Mouse (Mus musculus) heart, postnatal 0 days (tissue): ENCODE data around the gene Fcer1a.
"Not testable (repeated sequence)": the region's sequence is repeated elsewhere in the genome, so short reads cannot be mapped to it uniquely, and the experiment has no call there.

Experiments
- CTCF ChIP-seq: IDR thresholded peaks from 2 replicates; pipeline ENCODE4 v1.5.1; 2016; ENCODE audit warnings: antibody characterized with exemption, control low read depth, low read depth
- EP300 ChIP-seq: IDR thresholded peaks from 2 replicates; pipeline ENCODE4 v1.6.1; 2016; ENCODE audit warnings: antibody characterized with exemption, low read depth

DNA sequence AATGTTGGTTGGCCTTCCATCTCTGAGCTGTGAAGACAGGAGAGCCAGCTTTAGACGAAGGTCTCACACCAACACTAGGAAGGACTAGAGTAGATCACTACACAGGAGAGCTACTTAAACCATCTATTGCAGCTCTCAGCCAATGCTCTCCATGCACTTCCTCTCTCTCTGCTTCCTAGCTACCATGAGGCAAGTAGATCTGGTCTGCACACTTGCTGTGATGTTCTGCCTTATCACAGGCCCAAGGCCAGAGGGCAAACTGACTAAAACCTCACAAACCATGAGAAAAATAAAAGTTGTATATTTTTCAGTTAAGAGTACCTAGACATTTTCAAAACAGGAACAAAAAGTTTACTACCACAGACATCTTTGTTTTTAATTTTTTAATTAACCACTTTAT is 10.0 kb upstream of the Fcer1a start:
- TF ChIP-seq EP300, CTCF: not testable (repeated sequence)
